Mouse (Mus musculus): Measurements from ENCODE around the gene Kars.

Kars gene

DNA sequence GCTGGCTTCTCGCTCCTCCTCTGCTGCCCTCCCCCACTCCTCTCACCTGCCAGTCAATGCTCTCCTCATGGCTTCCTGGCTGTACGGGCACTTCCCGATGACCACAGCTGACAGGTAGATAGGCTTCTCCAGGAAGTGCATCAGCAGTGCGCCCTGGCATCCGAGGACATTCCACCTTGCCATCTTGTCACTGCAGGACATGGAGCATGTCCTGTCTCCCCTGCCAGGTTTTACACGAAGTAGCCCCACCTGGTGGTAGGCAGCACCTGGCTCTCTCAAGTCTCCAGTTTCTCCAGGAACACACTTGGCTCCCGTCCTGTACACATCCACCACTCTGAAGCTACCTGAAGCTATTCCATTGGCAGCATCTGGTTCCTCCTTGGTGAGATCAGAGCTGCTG, 29.0 kb downstream of the Kars start:
- DNase-seq (ENCODE audit: low spot score) = no peak

DNA sequence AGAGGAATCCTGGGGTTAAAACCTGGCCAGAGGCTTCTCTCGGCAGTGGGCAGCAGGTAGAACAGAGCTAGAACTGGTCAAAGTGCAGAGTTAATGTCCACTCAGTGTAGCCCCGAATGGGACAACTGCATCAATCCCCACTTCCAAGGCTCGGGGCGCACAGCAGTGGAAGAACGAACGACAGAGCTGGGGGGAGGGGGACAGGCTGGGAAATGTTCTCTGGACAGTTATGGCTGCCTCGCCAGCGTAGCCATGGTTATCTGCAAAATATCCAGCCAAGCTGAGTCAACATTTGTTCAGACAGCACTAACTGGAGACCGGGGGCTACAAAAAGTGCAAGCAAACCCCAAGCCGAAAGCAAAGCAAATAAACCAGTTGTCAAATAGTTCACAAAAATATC, 33.0 kb downstream of the Kars start:
- no peak for DNase-seq (ENCODE audit: low spot score)

DNA sequence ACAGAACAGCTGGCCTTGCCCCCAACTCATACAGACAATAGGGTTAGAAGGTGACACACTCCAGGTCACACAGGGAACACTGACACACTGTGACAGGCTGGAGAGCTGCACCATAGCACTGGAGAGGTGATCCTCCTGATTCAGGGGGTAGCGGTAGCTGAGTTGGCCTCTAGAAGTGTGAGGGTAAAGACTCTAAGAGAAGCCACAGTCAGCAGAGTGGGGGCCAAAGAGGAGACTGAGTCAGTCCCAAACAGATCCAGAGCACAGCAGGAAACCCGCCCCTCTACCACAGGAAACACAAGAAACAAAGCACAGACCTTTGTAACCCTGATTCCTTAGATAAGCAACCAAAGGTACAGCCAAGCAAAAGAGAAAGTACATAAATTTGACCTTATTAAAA, 34.8 kb downstream of the Kars start:
- no peak for DNase-seq (ENCODE audit: low spot score)

DNA sequence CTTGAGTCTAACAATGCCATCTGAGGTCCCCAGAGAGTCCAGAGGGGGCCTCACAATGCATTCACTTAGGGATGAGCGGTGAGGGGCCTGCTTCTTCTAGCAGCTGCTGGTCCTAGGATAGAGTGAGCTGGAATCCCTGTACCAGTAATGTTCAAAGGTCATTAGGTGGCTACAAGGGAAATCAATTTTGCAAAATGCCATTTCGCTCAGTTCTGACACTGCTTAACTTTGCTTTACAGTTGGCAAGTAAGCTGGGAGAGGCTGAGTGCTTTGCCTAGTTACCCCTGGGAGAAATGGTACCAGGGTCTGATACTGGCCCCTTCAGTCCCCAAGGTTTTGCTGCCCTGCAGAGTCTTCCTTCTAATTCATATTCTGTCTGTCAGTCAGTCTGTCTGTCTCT, 35.4 kb downstream of the Kars start:
- no peak for DNase-seq (ENCODE audit: low spot score)

DNA sequence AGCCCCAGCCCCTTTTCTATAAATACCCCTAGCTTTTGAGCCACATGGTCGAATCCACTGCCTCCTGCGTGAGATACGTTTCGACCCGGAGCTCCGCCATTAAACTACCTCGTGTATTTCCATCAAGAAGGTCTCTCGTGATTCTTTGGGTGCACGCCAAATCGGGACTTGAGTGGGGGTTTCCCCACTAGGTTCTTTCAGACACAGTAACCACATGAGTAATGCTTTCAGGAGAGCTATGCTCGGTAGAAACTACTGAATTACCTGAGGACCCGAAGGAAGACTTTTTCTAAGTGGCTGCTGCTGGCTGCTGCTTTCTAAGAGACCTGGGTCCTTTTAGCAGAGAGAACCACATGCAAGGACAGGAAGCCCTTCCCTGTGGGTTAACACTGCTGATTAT, 37.0 kb downstream of the Kars start:
- DNase-seq (ENCODE audit: low spot score) = no peak

DNA sequence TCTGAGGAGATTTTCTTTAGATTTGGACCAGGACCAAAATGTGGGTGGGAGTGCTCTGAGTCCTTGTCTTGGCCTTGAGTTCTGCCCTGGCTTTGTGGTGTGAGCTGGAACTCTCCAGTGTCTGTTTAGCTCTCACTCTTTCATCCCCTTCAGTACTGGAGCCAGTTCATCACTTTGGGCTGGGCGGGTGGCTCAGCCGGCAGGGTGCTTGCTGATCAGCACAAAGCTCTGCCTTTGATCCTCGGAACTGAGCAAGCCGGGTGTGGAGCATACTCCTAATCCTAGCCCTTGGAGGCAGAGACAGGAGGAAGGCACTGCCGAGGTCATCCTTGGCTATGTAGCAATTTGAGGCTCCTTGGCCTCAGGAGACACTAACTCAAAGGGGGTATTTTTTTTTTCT, 42.1 kb downstream of the Kars start:
- DNase-seq (ENCODE audit: low spot score) = peak; percentile 47

DNA sequence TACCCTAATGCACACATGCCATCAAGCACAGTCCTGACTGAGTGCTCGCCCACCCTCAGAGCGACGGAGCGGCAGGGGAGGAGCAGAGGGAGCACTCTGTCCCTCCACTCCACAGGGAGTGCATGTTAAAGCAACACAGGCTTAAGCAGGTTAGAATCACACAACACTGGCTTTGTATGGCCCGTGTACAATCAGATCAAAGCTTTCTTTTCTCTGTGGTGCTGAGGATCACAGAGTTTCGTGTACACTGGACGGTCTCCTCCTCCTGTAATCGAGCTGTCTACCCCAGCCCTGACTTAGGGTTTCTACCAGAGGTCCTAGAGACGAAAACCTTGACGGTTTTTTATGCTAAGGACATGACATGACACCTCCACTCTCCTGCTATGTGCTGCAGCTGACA, 42.6 kb downstream of the Kars start:
- no peak for DNase-seq (ENCODE audit: low spot score)

DNA sequence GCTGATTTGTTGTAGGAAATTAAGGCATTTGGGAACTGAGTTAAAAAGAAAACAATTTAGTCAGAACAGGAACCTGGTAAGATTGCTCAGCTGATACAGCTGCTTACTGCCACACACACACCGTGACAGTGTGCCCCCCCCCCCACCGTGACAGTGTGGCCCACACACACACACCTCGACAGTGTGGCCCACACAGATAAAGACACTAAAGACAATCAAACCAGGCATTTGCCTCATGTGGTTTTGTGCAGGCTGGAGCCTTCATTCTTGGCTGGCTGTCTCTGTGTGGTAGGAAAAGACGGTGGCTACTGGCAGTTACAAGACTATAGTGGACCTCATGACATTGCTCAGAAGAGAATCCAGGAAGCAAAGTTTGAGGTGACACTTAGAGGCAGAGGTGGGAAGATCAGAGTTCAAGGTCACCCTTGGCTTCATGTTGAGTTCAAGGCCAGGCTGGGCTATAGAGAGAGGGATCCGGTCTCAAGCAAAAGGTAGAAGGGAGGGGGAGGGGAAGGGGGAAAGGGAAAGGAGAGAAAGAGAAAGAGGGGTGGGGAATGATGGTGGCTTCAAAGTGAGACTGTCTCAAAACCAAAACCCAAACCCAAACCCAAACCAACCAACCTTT, 43.8 kb downstream of the Kars start:
- no peak for DNase-seq (ENCODE audit: low spot score)

DNA sequence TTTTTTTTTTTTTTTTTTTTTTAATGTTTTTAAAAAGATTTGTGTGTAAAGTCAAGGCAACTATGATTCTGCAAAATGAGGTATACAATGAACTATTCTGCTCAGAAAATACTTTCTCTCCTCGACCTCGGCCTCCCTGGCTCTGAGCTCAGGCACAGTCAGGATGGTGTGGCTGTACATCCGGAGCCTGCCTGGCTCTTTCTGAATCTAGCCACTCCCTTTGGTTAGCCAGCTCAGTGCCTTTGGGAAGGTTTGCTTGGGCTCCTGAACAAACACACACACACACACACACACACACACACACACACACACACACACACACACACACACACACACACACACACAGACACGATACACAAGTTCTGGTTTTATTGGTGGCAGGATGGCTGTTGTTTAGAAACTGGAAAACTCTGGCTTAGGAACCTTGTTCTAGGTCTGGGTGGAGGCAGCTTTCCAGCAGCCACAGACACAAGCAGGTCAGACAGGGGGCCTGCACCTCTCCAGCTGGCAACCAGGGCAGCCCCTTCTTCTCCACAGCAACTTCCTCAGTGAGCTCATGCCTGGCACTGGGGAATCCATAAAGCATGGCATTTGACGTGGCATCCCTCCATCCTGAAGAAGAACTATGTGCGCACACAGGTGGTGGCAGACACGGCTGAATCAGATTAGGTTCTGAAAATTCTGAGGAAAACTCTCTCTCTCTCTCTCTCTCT, 46.1 kb downstream of the Kars start:
- DNase-seq (ENCODE audit: low spot score) = no peak

DNA sequence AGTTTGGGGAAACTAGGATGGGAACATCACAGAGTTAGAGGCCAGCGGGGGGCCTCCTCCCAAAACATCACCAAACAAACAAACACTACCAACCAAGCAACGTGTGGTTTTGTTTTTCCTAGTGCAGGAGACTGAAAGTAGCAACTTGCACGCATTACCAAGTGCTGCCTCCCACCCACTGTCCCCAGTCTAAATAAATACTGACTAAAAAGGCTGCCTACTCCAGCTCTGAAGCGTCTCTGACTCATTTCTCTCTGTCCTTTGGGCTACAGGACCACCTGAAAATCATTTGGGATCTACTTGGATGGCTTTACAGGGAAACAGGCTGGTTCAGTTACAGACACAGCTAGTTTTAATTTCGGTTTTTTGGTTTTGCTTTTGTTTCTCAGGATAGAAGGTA, 46.8 kb downstream of the Kars start:
- DNase-seq (ENCODE audit: low spot score) = no peak

DNA sequence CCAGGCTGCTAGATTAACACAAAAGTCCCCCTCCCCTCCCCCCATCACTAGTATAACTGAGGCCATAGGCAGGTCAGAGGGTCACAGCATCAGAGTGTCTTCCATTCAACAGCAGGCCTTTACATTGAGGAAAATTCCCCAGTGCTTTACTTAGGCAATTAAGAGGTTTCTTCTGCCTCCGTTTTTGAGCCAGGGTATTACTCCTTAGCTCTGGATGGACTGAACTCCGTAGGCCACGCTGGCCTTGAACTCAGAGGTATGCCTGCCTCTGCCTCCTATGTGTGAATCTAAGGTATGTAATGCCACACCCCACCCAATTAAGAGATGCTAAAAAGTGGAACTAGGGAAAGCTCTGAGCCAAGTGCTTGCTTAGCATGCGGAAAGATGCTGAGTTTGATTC, 47.6 kb downstream of the Kars start:
- DNase-seq (ENCODE audit: low spot score) = no peak

DNA sequence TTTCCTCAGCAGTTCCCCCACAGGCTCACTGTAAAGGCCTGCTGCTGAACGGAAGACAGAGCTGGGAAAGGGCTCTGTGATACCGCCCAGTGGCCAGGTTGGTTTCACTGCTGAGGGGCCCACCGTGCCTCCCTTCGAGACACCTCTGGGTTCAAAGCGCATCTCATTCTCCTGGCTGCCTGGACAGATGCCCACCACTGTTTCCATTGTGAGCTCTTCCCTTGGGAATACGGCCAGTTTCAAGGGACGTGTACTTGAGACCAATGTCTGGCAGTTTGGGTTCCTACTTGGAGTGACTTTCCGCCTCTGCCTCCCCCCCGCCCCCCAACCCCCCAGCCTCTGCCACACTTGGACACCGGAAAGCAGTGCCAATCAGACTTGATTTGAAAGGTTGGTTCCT, 48.0 kb downstream of the Kars start:
- DNase-seq (ENCODE audit: low spot score) = no peak

DNA sequence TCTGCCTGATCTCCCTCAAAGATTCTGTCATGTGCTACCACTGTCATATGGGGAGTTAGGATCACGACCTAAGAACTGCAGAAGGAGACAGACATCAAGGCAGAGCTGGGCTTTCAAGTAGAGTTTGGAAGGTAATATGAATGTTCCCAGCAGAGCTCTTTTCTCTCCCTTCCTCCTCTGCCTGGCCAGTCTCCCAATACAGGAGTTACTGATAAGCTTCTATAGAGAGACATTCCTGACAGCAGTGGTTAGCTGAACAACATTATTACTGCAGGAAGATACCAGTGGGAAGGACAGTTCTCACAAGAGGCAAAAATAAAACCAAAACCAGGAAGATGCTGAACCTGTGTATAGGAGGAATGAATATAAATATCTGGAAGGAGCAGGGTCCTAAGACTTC, 48.5 kb downstream of the Kars start:
- DNase-seq (ENCODE audit: low spot score) = no peak

DNA sequence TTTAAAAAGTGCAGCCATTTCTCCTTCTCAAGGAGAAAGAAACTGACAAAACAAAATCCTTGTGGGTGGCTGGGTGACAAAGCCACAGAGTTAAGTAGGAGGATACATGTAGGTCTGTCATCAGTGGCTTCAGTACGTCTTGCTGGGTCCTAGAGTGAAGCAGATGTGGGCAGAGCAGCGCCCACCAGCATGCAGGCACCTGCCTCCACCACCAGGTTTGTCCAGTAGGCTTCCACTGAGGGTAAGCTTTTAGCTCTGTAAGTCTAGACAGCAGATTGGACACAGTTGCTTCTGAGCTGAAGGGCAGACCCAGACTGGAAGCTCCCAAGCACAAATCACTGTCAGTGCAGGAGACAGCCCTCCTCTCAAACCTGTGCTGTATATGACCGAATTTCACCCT, 49.8 kb downstream of the Kars start:
- no peak for DNase-seq (ENCODE audit: low spot score)

DNA sequence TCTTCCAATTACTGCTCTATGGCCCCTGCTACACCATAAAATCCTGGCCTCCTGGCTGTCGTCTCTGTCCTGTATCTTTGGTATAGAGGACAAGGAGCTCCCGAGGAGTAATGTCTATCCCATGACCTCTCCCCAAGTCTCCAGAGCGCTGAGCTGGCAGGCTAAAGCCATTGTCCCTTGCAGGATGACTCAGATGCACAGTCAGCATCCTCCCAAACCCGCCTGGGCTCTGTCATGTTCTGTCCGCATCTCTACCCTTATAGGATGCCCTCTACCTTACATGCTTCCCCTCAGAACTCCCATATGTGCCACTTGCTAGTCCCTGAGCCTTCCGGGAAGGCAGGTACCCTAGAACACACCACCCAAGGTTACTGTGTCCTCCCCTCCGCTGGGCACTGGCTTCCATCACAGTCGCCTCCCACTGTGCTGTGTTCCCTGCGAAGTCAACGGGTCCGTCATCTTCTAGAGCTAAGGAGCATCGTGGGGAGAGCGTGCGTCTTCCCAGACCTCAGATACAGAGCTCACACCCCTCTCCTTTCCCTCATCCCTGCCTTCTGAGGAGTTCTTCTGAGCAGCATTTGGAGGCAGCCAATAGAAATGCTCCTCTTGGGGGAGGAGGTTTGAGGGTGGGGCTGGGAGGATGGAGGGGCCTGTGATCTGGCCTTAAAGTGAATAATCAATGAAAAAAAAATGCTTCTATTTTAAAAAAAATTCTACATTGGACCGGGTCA, 50.4 kb downstream of the Kars start:
- DNase-seq (ENCODE audit: low spot score) = no peak

DNA sequence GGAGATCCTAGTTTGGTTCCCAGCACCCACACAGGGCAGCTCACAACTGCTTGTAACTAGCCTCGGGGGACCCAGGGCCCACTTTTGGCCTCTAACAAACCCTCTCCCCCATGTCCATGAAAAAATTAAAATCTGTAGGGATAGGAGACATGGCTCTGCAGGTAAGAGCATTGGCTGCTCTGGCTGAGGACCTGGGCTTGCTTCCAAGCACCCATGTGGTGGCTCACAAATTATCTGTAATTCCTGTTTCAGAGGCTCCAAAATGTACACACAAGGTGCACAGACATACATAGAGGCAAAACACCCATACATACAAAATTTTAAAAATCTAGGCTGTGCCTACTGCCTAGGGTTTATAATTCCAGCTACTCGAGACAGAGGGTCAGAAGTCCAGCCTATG, 53.9 kb downstream of the Kars start:
- DNase-seq (ENCODE audit: low spot score) = no peak

DNA sequence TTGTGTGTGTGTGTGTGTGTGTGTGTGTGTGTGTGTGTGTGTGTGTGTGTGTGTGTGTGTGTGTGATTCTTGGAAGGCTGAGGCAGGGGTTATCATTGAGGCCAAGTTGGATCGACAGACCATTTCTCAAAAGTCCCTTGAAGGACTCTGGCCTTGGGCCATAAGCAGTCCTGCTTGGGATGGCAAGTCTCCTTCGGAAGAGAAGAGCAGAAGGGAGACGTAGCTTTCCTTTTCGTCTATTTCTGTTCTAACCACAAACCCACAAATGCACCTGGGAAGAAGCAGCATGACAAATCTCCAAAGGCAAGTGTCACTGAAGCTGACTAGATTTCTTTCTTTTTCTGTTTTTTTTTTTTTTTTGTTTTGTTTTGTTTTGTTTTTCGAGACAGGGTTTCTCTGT, 55.2 kb downstream of the Kars start:
- DNase-seq (ENCODE audit: low spot score) = no peak

DNA sequence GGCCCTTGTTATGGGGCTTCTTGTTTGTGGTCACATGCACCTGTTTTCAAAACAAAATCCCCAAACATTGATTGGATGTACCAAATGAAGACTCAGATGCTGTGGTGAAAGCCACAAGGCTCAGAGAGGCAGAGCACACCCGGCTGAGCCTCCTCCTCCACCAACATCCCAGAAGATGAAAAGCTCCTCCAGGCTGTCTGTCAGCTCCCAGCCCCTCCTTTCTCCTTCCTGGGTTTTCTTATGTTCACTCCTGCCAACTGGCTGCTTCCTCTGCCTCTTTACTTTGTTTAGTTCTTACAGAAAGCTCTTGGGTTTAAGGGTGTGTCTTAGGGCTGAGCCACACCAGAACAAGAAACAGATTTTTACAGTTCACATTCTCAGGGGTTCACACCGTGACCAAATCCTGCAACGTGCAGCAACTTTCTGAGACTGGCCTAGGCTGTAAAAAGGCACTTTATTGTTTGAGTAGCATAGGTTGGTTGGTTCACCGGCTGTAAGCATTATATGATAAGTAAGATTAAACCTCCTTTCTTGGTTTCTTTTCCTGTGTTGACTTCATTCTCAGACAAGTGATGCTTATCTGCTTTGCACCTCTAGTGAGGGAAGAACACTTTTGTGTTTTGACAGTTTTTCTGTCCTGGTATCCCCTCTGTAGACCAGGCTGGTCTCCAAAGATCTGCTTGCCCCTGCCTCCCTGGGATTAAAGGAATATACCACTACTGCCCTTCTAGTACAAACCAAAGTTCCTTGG, 56.1 kb downstream of the Kars start:
- DNase-seq (ENCODE audit: low spot score) = no peak

DNA sequence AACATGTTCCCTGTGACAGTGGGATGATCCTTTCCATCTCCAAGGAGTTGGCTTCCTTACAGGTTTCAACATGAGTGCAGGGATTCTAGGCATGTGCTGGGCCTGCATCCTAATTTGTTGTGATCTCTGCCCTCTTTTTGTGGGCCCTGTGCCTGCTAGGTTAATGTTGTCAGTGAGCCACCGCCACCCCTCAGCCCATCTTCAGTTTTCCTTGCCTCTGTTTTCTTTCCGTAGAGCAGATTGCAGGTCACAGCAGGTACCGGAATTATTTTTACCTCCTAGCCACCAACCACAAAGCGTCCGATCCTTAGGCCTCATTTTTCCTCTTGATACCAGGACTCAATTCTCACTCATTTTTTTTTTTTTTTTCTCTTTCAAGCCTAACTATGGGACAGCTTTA, 59.2 kb downstream of the Kars start:
- DNase-seq (ENCODE audit: low spot score) = no peak

DNA sequence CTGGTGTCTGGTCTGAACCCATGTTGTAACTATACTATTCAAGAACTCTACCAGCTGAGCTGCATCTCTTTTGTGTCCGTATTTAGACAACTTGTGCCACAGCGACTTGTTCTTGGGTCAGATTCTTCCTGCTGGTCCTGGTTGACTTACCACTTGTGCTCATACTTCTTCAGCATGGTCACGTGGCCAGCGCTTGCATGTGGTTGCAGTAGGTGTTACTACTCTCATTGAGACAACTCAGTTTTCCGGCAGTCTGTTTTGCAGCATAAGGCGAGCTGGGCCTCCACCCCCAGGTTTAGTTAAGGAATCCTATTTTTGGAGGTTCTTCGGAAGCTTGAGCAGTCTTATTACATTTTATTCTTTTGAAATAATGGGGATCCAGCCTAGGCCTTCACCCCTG, 59.8 kb downstream of the Kars start:
- no peak for DNase-seq (ENCODE audit: low spot score)

DNA sequence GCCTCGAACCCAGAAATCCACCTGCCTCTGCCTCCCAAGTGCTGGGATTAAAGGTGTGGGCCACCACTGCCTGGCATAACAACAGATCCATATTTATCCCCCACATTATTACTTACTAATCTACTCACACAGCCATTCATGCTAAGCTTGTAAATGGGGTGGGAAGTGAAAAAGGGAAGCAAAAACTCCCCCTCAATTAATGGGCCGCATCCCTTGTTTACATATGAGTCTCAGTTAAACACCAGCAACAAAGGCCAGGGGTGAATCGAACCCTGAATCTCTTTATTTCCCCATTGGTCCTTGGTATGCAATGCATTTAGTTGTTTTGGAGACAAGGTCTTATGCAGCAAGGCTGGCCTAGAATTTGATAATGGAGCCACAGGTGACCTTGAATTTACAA, 60.3 kb downstream of the Kars start:
- DNase-seq (ENCODE audit: low spot score) = no peak

DNA sequence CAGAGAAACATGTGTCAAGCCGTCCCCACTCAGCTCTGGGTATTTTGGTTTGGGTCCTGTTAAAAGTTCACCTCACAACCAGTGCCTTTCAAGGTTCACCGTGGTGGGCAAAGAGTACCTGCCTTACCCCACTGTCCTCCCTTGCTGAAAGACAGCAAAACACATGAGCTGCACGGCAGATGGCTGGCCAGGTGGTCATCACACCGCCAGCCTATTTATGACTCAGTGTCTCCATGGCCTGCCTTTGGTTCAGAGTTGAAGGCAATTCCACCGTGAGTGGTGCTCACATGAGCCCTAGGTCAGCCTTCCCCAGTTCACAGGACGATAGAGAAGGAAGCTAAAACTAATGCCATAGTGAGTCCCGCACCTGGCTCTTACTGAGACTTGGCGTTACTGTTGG, 63.2 kb downstream of the Kars start:
- DNase-seq (ENCODE audit: low spot score) = no peak

DNA sequence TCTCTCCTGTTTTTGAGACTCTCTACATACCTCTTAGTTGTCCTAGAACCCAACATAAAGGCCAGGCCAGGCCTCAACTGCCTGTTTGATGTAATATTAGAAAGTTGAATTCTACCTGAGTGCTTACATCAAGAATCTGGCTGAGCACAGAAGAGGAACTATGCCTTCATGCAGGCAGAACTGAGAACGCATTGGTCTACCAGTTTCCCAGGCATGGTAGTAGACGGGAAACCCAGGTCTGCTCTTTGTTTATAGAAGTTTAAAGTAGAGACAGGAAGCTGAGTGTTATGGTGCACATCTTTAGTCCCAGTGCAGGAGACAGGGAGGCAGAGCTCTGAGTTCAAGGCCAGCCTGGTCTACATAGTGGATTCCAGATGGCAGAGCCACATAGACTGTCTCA, 64.0 kb downstream of the Kars start:
- DNase-seq (ENCODE audit: low spot score) = no peak
